In the genomic region with DNA sequence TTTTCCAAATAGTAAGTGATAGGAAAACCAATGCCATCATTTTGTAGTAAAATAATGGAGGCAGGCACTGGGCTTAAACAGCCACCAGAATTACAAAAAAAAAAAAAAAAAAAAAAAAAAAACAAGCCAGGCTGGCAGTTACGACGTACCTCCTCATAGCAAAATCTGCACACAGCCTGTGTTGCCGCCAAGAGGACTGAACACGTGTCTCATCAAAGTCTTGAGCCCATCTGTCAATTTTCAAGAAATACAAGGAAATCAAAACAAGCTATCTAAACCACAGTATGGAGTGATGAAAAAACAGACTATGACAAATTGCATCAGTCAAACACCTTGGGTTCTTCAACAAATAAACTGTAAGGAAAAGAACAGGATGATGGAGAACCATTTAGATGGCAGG, we compare ENCODE assay signal across 21 mouse cellular contexts.
DNase-seq lines count a peak whose midpoint lies in the region; ATAC-seq and TF ChIP-seq lines count a peak whose summit lies in the region.
"Had no signal": no experiment of that assay in that cellular context is flagged by ENCODE, and none has a peak within 500 bp of the region (broad histone marks: within the 10 kb centered on the region; RNA-seq: fewer than 3 reads in every experiment).

No protein-coding gene starts in this region.

- DNase-seq in cerebellum, postnatal 14 days: peak; percentile 58 to 68
- DNase-seq in cerebellum, postnatal 4 days (ENCODE audit: low spot score in 2 of 2): no peak
- peak; percentile 37 for DNase-seq in hindbrain, postnatal 0 days (ENCODE audit: low spot score)
- DNase-seq in hindbrain, embryonic 14.5 days (ENCODE audit: low spot score): no peak
- peak; percentile 36 for DNase-seq in left cerebral cortex, postnatal 4 days
- DNase-seq in left cerebral cortex, adult 8-10 months (ENCODE audit: low spot score in 2 of 2): no peak
- DNase-seq in spleen, postnatal 4 days (ENCODE audit: low spot score in 2 of 2): no peak
- DNase-seq: adrenal gland, postnatal 10 days; cerebellum, adult 11 months; cerebellum, adult 9-10 months; embryo, embryonic 11 days; gastrocnemius, adult 2 months; gastrocnemius, postnatal 25 days; heart, postnatal 4 days; kidney, adult 18-20 months had no signal

- H3K9ac ChIP-seq in hindbrain, postnatal 0 days (replicated peaks; ENCODE audit: low read length): no peak overlapping the region
- no peak overlapping the region for H3K9ac ChIP-seq in hindbrain, embryonic 14.5 days
- no peak overlapping the region for H3K9ac ChIP-seq in forebrain, embryonic 16.5 days (replicated peaks; ENCODE audit: low read depth, low read length)
- H3K9ac ChIP-seq: embryonic facial prominence, embryonic 15.5 days; heart, embryonic 12.5 days; hindbrain, embryonic 12.5 days; intestine, embryonic 15.5 days had no signal

- no peaks in the 10 kb centered on the region for H3K27me3 ChIP-seq in hindbrain, postnatal 0 days (ENCODE audit: insufficient read depth, low read length)
- no peaks in the 10 kb centered on the region; the same call in 1 of the 2 replicates for H3K27me3 ChIP-seq in hindbrain, embryonic 14.5 days (ENCODE audit: control insufficient read depth, insufficient read depth, low read length)
- H3K27me3 ChIP-seq in forebrain, embryonic 16.5 days (replicated peaks; ENCODE audit: control insufficient read depth, insufficient read depth, low read length): no peaks in the 10 kb centered on the region
- H3K27me3 ChIP-seq: embryonic facial prominence, embryonic 15.5 days; heart, embryonic 12.5 days; hindbrain, embryonic 12.5 days; intestine, embryonic 15.5 days had no signal

- no peaks in the 10 kb centered on the region for H3K9me3 ChIP-seq in hindbrain, postnatal 0 days (ENCODE audit: low read length)
- H3K9me3 ChIP-seq in hindbrain, embryonic 14.5 days (ENCODE audit: control insufficient read depth, low read length): no peaks in the 10 kb centered on the region
- no peaks in the 10 kb centered on the region for H3K9me3 ChIP-seq in forebrain, embryonic 16.5 days (ENCODE audit: control insufficient read depth, low read length)
- H3K9me3 ChIP-seq: embryonic facial prominence, embryonic 15.5 days; heart, embryonic 12.5 days; hindbrain, embryonic 12.5 days; intestine, embryonic 15.5 days had no signal

- H3K36me3 ChIP-seq in hindbrain, postnatal 0 days (ENCODE audit: insufficient read depth, low read length): no peaks in the 10 kb centered on the region
- no peaks in the 10 kb centered on the region for H3K36me3 ChIP-seq in hindbrain, embryonic 14.5 days (replicated peaks; ENCODE audit: control insufficient read depth, insufficient read depth)
- H3K36me3 ChIP-seq in forebrain, embryonic 16.5 days (ENCODE audit: control insufficient read depth, insufficient read depth): no peaks in the 10 kb centered on the region
- H3K36me3 ChIP-seq: embryonic facial prominence, embryonic 15.5 days; heart, embryonic 12.5 days; hindbrain, embryonic 12.5 days; intestine, embryonic 15.5 days had no signal

- TF ChIP-seq CTCF in hindbrain, postnatal 0 days (IDR thresholded peaks at IDR 0.05; ENCODE audit: low read depth): no peak

- ATAC-seq in hindbrain, postnatal 0 days: no peak
- no peak for ATAC-seq in hindbrain, embryonic 14.5 days (ENCODE audit: low FRiP score)
- ATAC-seq in forebrain, embryonic 16.5 days: peak; percentile 60
- ATAC-seq: intestine, embryonic 15.5 days had no signal

- 47% methylated on average over 4 of the region's 4 CpGs for WGBS in hindbrain, postnatal 0 days
- WGBS in hindbrain, embryonic 14.5 days: 46% methylated on average over 4 of the region's 4 CpGs
- 41% methylated on average over 4 of the region's 4 CpGs for WGBS in forebrain, embryonic 16.5 days

- no peak overlapping the region for H3K4me2 ChIP-seq in hindbrain, postnatal 0 days (ENCODE audit: low read depth, low read length)
- no peak overlapping the region for H3K4me2 ChIP-seq in hindbrain, embryonic 14.5 days (replicated peaks)
- no peak overlapping the region for H3K4me2 ChIP-seq in forebrain, embryonic 16.5 days (ENCODE audit: low read length)
- H3K4me2 ChIP-seq: embryonic facial prominence, embryonic 15.5 days; heart, embryonic 12.5 days; hindbrain, embryonic 12.5 days; intestine, embryonic 15.5 days had no signal

- no peak overlapping the region for H3K27ac ChIP-seq in hindbrain, postnatal 0 days
- H3K27ac ChIP-seq in hindbrain, embryonic 14.5 days: no peak overlapping the region
- no peak overlapping the region for H3K27ac ChIP-seq in forebrain, embryonic 16.5 days (ENCODE audit: low read length)
- H3K27ac ChIP-seq: embryonic facial prominence, embryonic 15.5 days; gastrocnemius, adult 2 months; hindbrain, embryonic 12.5 days; intestine, embryonic 15.5 days had no signal

- no peak overlapping the region for H3K4me3 ChIP-seq in hindbrain, postnatal 0 days (ENCODE audit: low read length)
- H3K4me3 ChIP-seq in hindbrain, embryonic 14.5 days (replicated peaks; ENCODE audit: low read length): no peak overlapping the region
- H3K4me3 ChIP-seq in forebrain, embryonic 16.5 days (replicated peaks; ENCODE audit: low read length): no peak overlapping the region
- H3K4me3 ChIP-seq: embryonic facial prominence, embryonic 15.5 days; erythroblast, embryonic 14.5 days; gastrocnemius, adult 2 months; heart, embryonic 12.5 days; hindbrain, embryonic 12.5 days; intestine, embryonic 15.5 days had no signal

- no peaks in the 10 kb centered on the region for H3K4me1 ChIP-seq in hindbrain, postnatal 0 days (ENCODE audit: insufficient read depth, low read length)
- H3K4me1 ChIP-seq in hindbrain, embryonic 14.5 days (replicated peaks; ENCODE audit: control insufficient read depth, insufficient read depth, low read length): no peaks in the 10 kb centered on the region
- peaks cover 11% of the 10 kb centered on the region for H3K4me1 ChIP-seq in forebrain, embryonic 16.5 days (replicated peaks; ENCODE audit: control insufficient read depth, insufficient read depth, low read length)
- H3K4me1 ChIP-seq: embryonic facial prominence, embryonic 15.5 days; heart, embryonic 12.5 days; hindbrain, embryonic 12.5 days; intestine, embryonic 15.5 days had no signal

- intact Hi-C loops in left cerebral cortex, postnatal 4 days (cut with DNase I): no loop called here

Comparison
In these comparisons a context has a peak if more than half of its experiments do, and no peak if none do; other contexts are left out.
1. DNase-seq: peak in cerebellum, postnatal 14 days (2 of 2), hindbrain, postnatal 0 days (single experiment) and left cerebral cortex, postnatal 4 days (single experiment); none in cerebellum, postnatal 4 days (0 of 2), hindbrain, embryonic 14.5 days (single experiment), left cerebral cortex, adult 8-10 months (0 of 2) and spleen, postnatal 4 days (0 of 2).